Mouse (Mus musculus): ENCODE data around the gene Igflr1. TPM values are rescaled to one million over a fixed set of nuclear protein-coding genes. Genes with fewer than 3 reads are reported as not detected.

The Igflr1 gene
- 1 to 10 TPM; 4.9 to 6.4 TPM for total RNA-seq (2021)
- long read RNA-seq, partial matches to known transcripts, result 0 of 1 reads
- long read RNA-seq, other reads (novel, unspliced or antisense), result 1 of 1 reads

DNA sequence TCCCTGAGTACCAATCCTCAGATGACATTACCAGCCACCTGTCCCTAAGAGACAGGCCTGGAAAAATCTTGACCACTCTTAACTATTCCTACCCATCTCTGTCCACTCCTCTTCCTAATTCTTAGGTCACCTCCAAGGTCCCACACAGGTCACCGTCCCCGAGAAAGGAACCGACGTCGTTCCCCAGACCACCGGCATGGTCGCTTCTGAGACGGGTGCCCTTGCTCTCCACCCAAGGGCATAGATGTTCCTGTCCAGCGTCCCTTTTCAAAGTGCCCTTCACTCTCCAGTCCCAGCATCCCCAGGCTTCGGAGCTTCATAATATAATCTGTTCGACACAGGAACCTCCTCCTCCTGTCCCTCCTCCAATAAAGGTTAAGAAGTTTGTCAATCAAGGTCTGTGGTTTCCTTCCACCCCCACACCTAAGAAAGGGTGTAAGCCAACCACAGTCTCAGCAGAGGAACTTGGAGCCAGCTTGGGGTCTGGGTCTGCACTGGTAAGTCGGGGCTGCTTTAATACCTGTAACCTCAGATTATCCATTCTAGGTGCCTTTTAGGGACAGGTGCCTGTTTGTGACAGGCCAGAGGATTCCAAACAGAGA is at the start of gene Igflr1:
Igflr1 (plus strand) TSS at position 458 of the 602 bp plus-strand sequence.
- DNase-seq (ENCODE audit: low spot score in 2 of 2), result no peak

DNA sequence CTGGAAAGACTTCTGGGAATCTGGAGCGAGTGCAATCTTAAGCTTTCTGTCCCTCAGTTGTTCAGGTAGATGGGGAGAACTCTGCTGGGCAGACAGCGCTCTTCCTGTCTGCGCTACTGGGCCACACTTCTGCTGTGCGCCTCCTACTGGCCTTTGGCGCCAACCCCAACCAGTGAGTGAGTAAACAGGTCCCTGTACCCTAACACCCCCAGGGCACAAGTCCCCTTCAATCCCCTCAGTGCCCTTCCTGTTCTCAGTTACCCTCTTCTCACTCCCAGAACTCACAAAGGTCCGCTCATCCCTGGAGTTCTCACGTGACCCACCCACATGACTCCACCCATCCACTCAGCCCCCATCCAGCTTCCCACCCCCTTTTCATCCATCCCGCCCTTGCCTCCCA is 46.9 kb upstream of the Igflr1 start:
- no peak for DNase-seq (ENCODE audit: low spot score in 2 of 2)

DNA sequence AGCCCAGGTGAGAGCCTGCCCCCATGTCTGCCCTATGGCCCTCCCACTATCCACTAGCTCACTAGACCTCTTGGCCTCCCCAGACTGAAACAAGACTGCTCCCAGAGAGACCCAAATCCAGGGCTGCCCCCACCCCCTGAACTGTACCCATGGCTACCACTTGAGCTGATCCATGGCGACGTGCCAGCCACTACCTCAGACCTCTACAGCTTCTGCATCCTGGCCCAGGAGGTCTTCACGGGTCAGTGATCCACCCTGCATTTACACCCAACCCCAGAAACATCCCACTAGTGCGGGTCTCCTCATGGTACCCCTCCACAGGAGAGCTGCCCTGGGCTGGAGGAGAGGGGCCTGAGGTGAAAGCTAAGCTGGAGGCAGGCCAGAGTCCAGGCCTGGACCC is 44.8 kb upstream of the Igflr1 start:
- no peak for DNase-seq (ENCODE audit: low spot score in 2 of 2)

DNA sequence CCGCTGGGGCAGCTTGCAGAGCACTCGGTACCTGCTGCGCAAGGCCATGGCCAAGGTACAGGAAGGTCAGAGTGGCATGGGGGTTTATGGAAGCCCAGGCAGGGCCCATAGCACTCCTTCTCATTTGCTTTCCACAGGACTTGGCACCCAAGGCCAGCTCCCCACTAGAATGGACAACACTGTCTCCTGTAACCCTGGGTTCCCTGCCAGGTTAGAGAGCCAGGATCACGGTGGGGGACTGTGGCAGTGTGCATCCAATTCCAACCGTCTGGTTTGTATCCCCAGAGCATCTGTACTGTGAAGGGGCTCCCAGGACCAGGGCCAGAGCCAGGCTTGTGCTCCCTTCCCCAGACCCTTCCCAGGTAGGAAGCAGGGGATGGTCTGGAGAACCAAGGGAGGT is 44.4 kb upstream of the Igflr1 start:
- no peak for DNase-seq (ENCODE audit: low spot score in 2 of 2)

DNA sequence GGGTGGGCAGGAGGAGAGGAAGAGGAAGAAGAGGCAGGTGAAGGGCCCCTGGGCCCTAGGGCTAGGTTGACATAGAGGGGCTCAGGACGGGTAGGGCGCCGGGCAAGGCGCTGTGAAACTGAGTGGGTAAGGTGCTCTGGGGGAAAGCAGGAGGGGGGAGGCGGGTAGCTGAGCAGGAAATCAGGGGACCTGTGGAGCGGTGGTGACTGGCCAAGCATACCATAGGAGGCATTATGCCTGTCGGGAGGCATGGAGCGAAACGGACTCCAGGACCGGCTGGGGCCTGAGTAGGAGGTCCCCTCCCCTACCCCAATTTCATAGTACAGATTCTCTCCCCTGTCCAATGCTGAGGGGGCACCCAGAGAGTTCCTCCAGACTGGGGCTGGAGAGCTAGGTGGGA is 42.4 kb upstream of the Igflr1 start:
- DNase-seq (ENCODE audit: low spot score in 2 of 2), result no peak

DNA sequence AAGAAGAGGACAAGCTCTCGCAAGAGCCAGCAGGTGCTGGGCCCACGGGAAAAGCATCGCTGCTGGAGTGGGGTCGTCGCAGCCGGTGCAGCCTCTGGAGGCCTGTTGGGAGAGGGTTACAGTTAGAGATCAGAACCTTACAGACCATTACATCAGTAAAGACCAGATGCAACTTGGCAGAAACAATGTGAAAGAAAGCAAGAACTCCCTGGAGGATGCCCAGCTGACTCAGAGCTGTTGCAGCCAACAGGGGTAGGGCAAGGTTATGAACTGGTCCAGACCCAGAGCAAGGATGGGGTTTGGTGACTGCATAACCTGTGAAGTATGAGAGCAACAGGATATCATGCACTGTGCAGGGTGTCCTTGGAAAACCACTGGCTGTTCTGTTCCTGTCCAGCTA is 40.7 kb upstream of the Igflr1 start:
- no peak for DNase-seq (ENCODE audit: low spot score in 2 of 2)

DNA sequence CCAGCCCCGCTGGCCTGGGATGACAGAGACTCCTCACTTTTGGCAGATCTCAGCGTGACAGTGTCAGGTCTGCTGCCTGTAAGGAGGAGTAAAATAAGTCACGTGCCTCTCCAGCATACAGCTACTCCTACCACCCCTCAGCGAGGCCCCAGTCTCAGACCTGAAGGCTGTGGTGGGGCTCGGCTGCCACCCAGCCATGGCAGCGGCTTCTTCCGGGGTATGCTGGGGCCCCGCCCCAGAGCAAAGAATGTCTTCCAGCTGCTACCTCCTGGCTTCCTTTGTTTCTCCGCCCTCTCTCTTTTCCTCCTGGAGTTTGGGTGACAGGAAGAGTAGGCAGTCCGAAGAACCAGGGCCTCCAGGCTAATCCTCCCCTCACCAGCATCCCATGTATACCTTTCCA is 39.3 kb upstream of the Igflr1 start:
- DNase-seq (ENCODE audit: low spot score in 2 of 2), result no peak

DNA sequence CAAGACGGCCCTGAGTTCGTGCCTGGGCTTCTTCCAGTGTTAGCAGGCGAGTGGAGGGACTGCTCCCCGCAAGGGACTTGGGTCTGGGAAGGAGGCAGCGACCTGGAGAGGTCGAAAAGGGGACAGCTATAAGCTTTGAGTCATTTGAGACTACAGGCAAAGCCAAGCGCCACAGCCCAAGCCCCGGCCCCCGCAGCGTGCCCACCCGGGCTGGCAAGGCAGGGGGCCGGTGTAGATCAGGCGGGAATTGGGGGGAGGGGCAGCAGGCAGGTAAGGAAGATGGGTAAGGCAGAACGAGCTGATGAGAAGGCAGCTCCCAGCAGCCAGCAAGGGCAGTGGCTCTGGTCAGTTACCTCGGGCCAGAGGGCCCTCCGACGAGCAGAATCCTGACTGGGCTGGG is 38.8 kb upstream of the Igflr1 start:
- DNase-seq (ENCODE audit: low spot score in 2 of 2), result no peak

DNA sequence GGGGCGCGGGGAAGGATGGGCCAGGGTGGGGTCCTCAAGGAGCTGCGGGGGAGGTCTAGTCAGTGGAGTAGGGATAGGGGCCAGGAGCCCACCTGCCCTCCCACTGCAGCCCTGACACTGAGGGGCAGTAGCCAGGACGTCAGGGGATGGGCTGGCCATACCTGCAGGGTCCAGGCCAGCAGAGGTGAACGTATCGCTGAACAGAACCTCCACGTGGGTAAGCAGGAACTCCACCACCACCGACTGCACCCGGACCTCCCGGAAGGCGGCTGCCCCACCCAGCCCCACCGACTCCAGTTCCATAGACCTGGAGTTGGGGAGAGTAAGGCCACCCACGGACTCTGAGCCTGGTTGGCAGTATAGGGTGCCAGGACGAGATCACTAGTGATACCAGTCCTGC is 38.2 kb upstream of the Igflr1 start:
- no peak for DNase-seq (ENCODE audit: low spot score in 2 of 2)

DNA sequence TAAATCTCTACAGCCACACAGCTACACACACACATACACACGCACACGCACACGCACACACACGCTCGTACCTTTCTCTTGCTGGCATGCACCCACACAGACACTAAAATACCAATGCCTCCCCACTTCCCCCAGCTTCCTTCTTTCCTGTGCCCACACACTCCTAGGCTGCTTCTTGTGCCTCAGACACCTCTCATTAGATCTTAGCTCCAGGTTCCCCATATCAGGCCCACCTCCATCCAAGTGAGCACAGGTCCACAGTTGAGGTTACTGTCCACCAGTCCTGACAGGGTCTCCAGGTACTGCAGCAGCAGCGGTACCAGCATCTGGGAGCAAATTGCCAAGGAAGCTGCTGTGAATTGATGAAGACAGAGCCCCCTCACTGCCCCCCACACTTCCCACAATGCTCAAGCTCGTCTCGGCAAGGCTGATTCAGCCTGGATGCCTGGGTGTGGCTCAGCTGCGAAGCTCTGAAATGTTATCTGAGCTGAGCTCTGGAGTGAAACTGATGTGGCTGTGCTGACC is 33.9 kb upstream of the Igflr1 start:
- DNase-seq (ENCODE audit: low spot score in 2 of 2), result peak in 1 of 2 experiments; percentile 47

DNA sequence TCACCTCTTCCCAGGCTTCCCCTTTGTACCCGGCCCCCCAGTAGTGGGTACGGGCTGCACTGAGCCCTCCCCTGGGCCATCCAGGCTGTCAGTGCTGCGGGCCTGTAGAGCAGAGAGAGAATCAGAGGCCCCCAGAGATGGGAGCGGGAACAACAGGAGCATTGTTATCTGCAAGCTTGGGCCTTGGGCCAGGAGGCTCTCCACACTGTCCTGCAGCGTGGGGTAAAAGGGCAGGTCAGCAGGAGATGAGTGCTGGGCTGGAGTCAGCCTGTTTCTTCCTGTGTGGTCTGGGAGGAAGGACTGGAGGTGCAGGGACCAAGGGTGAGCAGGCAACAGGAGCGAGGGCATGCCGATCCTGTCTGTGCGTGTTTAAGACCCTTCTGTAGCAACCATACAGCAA is 32.3 kb upstream of the Igflr1 start:
- DNase-seq (ENCODE audit: low spot score in 2 of 2), result peak in 1 of 2 experiments; percentile 30

DNA sequence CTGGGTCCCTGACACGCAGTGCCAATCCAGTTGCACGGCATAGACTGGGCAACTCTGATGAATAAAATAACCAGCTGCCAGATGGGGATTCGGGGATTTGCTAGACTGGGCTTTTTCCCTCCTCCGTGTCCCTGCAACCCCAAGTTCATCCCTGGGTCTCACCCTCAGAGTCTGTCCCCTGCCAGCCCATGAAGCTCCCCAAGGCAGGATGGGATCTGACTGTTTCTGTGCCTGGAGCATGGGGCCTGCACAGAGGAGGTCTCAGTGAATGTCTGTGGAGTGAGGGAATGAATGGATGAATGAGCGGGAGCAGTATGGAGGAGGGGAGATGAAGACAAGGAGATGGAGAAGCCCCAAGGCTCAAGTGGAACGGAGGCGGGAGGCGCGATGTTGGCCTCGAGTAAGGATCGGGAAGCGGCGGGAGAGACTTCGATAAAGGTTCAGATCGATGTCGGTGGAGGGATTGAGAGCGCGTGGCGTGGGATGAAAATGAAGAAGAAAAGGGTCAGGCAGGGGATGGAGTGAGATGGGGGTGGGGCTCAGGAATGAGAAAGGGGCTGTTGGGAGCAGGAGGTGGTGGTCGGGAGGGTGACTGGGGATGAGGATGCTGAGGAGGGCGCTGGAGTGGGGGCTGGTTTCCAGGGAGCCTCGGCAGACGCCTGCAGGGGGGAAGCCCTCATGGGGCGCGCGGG is 31.1 kb upstream of the Igflr1 start:
- no peak for DNase-seq (ENCODE audit: low spot score in 2 of 2)

DNA sequence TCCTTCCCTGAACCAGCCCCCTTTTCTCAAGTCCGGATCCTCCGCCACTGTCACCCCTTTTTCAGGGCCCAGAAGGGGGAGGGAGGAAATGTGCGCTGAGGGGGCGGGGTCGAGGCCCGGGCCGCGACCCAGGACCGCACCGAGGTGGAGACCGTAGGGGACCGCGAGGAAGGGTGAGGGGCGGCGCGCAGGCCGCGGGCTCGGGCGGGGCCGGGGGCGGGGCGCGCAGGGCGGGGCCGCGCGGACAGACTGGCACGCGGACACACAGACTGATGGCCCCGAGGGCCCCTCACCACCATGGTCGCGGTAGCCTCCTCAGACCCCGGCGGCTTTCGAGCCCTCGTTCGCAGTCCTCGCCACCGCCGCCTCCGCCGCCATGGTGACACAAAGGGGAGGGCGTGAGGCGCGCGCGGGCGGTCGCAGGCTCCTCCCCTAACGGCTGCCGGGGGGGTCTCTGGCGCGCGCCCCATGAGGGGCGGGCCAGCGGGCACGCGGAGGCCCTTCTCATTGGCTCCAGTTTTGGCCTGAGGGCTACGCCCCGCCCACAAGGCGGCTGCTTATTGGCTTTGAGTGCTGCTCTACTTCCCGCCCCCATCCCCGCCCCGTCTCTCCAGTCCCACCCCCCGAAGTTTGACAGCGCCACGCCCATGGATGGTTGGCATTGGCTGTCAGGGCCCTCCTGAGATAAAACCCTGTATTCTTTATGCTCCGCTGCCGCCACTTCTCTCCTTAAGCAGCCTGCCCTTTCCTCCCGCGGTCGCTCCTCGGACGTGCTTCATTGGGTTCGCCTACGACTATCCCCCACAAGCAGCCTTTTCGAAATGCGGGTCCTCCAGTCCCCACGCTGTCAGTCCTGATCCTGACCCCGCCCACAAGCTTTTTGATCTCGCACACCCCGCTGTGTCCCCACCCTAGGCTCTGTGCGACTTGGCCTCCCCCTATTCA is 30.3 kb upstream of the Igflr1 start, which contains the start of gene Arhgap33:
Arhgap33 (minus strand) TSS at position 428 of the 945 bp plus-strand sequence.
- DNase-seq (ENCODE audit: low spot score in 2 of 2), result peak; percentile 95 to 98

DNA sequence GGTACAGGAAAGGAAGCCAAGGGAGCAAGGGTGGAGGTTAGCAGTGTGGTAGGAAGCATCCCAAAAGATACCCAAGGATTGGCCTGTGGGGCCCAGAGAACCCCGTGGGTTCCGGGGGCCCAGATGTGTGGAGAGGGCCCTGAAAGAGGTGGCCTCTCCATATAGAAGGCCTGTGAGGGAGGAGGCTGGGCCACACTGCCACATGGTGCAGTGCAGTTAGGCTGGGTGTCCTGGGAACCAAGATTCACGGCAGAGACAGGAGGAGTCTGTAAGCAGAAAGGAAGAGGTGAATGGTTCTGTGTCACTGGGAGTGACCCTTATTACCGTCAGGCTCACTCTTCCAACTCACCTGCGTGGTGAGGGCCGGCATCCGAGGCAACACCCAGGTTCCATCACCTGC is 24.7 kb upstream of the Igflr1 start:
- DNase-seq (ENCODE audit: low spot score in 2 of 2), result no peak

DNA sequence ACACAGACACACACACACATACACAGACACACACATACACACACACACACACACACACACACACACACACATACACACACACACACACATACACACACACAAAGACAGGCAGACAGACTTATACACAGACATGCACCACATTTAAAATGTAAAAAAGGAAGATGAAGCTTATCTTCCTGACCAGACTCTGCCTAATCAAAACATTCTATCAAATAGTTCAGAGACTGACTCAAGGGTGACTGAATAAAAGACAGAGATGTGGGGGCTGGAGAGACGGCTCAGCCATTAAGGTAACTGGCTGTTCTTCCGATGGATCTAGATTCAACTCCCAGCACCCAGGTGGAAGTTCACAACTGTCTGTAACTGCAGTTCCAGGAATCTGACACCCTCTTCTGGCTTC is 20.9 kb upstream of the Igflr1 start:
- DNase-seq (ENCODE audit: low spot score in 2 of 2), result no peak

DNA sequence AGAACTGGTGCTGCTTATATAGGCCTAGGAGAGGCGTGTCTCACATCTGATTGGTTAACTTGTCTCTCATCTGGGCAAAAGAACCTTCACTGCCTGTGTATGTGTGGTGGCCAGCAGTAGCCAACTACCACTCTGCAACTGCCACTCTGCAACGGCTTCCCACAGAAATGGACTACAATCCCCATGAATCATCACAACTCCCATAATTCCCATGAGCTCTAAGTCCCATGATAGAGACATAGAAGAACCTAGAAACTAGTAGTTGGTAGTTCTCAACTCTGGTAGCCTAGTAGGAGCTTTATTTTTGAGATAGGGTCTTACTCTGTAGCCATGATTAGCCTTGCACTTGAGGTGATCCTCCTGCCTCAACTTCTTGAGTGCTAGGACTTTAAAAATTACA is 15.3 kb upstream of the Igflr1 start:
- no peak for DNase-seq (ENCODE audit: low spot score in 2 of 2)

DNA sequence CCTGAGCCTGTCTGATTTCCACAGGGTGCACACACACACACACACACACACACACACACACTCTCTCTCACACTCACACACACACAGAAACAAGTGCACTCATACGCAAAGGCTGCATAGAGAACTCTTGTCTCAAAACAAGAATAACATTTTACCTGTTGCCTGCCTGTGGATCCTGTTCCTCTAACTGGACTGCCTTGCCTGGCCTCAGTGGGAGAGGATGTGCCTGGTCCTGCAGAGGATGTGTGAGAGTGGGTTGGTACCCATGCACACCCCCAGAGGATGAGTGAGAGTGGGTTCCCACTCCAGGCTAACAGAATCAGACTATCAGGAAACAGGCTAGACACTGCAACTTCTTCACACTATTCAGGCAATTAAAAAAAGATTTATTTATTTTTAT is 14.6 kb upstream of the Igflr1 start:
- no peak for DNase-seq (ENCODE audit: low spot score in 2 of 2)

DNA sequence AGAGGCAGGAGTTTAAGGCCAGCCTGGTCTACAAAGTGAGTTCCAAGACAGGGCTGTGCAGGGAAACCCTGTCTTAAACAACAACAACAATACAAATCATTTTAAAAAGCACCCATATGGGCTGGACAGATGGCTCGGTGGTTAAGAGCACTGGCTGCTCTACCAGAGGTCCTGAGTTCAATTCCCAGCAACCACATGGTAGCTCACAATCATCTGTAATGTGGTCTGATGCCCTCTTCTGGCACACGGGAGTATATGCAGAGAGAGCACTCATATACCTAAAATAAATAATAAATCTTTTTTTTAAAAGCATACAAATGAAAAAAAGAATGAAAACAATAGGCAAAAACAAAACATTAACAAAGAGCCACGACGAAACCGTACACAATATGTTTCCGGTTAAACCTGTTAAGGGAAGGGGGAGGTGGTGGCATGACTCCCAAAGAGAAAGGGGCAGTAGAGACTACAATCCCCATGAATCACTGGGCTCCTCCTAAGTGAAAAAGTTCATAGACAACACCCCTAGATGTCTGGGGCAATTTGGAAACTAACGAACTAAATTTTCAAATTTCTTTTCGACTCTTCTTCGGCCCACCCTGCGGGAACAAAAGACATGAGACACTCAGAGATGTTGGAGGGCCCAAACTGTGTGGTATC is 13.7 kb upstream of the Igflr1 start:
- no peak for DNase-seq (ENCODE audit: low spot score in 2 of 2)

DNA sequence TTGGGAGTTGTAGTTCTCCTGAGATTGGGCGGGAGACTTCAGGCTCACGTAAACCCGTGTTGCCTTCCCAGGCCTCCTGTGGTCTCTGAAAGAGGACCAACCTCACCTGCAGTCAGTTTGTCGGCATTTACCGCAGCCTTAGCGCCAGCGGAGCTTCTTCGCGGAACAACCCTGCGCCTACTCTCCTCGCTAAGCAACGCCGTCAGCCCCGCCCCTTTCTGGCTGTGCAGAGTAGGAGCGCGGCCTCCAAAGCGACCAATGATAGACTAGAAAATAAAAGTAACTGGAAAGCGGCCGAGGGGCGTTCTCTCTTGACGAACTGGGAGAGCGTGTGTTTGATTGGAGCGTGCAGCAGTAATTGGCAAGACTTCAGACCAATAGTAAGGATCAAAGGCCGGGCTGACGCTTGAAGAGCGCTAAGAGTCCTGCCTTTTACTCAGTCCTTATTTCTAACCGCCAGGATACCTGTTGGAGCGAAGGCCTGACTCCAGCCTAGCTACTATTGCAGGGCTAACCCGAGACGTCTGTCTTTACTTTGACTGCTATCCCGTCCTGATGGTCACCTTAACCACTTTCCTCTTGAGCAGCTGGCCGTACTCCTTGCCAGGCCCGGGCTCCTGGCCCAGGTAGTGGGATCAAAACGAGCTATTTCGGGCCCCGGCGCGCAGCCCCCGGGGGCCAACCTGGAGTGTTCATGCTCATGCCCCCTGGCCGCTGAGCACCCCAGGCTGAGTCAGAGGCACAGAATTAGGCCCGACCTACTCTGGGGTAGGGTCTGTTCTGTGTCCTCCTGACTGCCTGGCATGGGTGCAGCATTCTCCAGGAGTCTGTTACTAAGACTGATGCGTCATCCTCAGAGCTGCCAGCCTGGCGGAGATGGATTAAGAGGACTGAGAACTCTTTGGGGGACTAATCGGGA is 12.9 kb upstream of the Igflr1 start, which contains the start of the genes Hspb6 and Proser3:
Hspb6 (plus strand) TSS at position 77 of the 919 bp plus-strand sequence.
Proser3 (minus strand) TSS at position 198 of the 919 bp plus-strand sequence.
- peak; percentile 95 to 99 for DNase-seq (ENCODE audit: low spot score in 2 of 2)
